Mouse (Mus musculus) cerebellum, postnatal 4 days (tissue): ENCODE results near the gene Zyx.

Source experiments
- DNase-seq, 2 experiments: peaks; one replicate each; pipeline ENCODE4 v3.0.0; 2022; ENCODE audit warnings: low spot score in 2 of 2, mixed read lengths in 1 of 2

The Zyx gene

GRCm38 (mm10) chr6:42364607-42365006 is 15.2 kb downstream of the Zyx start:
- no peak for DNase-seq

- DNase-seq, result no peak
Measured at GRCm38 (mm10) chr6:42365215-42365614, 15.8 kb downstream of the Zyx start.

- DNase-seq, result no peak
Measured at GRCm38 (mm10) chr6:42369870-42370269, 20.4 kb downstream of the Zyx start.

- no peak for DNase-seq
Measured at GRCm38 (mm10) chr6:42370630-42371363, 21.4 kb downstream of the Zyx start.

GRCm38 (mm10) chr6:42372001-42372400 is 22.6 kb downstream of the Zyx start:
- no peak for DNase-seq

- no peak for DNase-seq
Measured at GRCm38 (mm10) chr6:42372421-42372815, 23.0 kb downstream of the Zyx start.

- DNase-seq, result peak in 1 of 2 experiments; percentile 45
Measured at GRCm38 (mm10) chr6:42372816-42373547, 23.6 kb downstream of the Zyx start, which contains the start of gene Epha1. Epha1 (minus strand) TSS chr6:42373268.

- DNase-seq, result no peak
Measured at GRCm38 (mm10) chr6:42373669-42374430, 24.4 kb downstream of the Zyx start.

- no peak for DNase-seq
Measured at GRCm38 (mm10) chr6:42374701-42375100, 25.3 kb downstream of the Zyx start.

GRCm38 (mm10) chr6:42375131-42375530 is 25.7 kb downstream of the Zyx start:
- no peak for DNase-seq

GRCm38 (mm10) chr6:42376016-42376415 is 26.6 kb downstream of the Zyx start:
- no peak for DNase-seq

- DNase-seq, result no peak
Measured at GRCm38 (mm10) chr6:42376504-42377019, 27.1 kb downstream of the Zyx start.

GRCm38 (mm10) chr6:42377280-42377679 is 27.9 kb downstream of the Zyx start:
- DNase-seq, result no peak

GRCm38 (mm10) chr6:42379551-42379950 is 30.1 kb downstream of the Zyx start:
- no peak for DNase-seq

GRCm38 (mm10) chr6:42380416-42381144 is 31.1 kb downstream of the Zyx start:
- DNase-seq, result peak in 1 of 2 experiments; percentile 35

GRCm38 (mm10) chr6:42381221-42381620 is 31.8 kb downstream of the Zyx start:
- DNase-seq, result no peak

- DNase-seq, result no peak
Measured at GRCm38 (mm10) chr6:42381916-42382381, 32.5 kb downstream of the Zyx start.

- DNase-seq, result no peak
Measured at GRCm38 (mm10) chr6:42383360-42383759, 33.9 kb downstream of the Zyx start.

GRCm38 (mm10) chr6:42385635-42386034 is 36.2 kb downstream of the Zyx start:
- no peak for DNase-seq

GRCm38 (mm10) chr6:42391796-42392330 is 42.4 kb downstream of the Zyx start:
- no peak for DNase-seq
